Mouse (Mus musculus): ENCODE results near the gene Pxylp1. TPM values are rescaled to one million over a fixed set of nuclear protein-coding genes. Genes with fewer than 3 reads are reported as not detected.

Gene Pxylp1
- polyA plus RNA-seq, 1 experiment, result 7.5 TPM

DNA sequence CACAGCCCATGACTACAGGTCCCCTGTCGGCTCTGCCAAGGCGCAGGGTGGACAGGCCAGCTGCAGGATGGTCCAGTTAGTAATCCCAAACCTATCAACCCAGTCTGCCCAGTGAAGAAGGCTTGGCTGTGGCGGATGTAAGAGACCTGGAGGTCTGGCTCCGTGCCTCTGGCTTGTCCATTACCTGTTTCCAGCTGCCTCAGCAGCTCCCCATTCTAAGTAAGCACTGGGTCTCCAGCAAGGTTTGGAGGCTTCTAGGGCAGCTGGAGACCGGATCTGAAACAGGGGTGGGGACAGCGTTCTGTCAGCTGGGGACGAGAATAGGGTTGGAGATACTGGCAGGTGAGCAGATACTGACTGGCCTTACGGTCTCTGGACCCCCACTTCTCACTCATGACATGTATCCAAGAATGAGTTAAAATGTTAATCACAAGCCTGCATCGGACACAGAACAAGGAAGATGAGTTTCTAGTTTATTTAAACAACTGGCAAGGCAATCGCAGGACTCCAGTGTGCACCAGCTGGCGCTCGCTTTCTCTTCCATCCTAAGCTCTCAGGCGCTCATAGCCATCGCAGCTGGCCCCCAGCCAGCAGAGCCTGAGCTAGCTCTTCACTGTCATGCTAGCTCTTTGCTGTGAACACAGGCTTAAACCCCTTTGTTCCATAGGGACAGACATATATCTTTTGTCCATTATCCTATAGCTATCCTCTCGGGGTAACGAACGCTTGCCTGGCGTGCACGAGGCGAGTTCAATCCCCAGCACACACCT is 9.8 kb downstream of the Pxylp1 start:
- TF ChIP-seq CTCF (IDR thresholded peaks at IDR 0.05; ENCODE audit: control insufficient read depth, insufficient read depth, insufficient read length) (no peak), MAX (IDR thresholded peaks at IDR 0.05) (no peak), MYOD1 (IDR thresholded peaks at IDR 0.05; ENCODE audit: control insufficient read depth, insufficient read length, low read depth) (no peak), FOSL1 (IDR thresholded peaks at IDR 0.05; ENCODE audit: insufficient read depth, low read length, poor library complexity, severe bottlenecking) (no peak), MYOG (IDR thresholded peaks at IDR 0.05; ENCODE audit: control insufficient read depth, extremely low read depth, insufficient read length) (no peak), USF1 (IDR thresholded peaks at IDR 0.05; ENCODE audit: low read depth) (no peak)
- H3ac ChIP-seq (ENCODE audit: control insufficient read depth, insufficient read length, low read depth), result no peak overlapping the region

DNA sequence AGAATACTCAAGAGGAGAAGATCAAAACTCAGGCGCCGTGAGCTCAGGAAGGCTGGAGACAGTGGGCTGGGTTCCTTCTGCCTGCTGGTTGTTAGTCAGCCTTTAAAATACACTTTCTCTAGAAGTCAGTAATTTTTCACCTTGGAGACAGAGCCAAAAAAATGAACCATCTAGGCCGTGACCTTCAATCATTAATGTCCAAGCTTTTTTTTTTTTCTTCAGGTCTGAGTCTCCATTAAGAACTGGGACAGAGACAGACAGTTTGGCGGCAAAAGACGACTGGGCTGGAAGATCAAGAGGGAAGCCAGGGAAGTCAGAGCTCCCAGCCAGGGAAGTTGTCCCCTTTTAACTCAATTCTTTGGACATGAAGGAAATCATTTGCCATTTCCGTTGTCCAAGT is 10.6 kb downstream of the Pxylp1 start:
- H3K79me3 ChIP-seq (ENCODE audit: low read depth), result no peaks in the 10 kb centered on the region
- H3K79me2 ChIP-seq (ENCODE audit: control insufficient read depth, insufficient read depth), result no peaks in the 10 kb centered on the region
- H3ac ChIP-seq (ENCODE audit: control insufficient read depth, insufficient read length, low read depth), result no peak overlapping the region
- TF ChIP-seq MYOD1 (IDR thresholded peaks at IDR 0.05; ENCODE audit: control insufficient read depth, insufficient read length, low read depth) (no peak), MAX (IDR thresholded peaks at IDR 0.05) (no peak), CEBPB (IDR thresholded peaks at IDR 0.05; ENCODE audit: low read depth) (no peak)
- no peak overlapping the region for H3K4me3 ChIP-seq (ENCODE audit: insufficient read depth, poor library complexity, severe bottlenecking)
- no peaks in the 10 kb centered on the region for H3K36me3 ChIP-seq (ENCODE audit: control insufficient read depth, insufficient read depth)
- H3K27me3 ChIP-seq (ENCODE audit: control insufficient read depth, insufficient read depth, insufficient read length), result no peaks in the 10 kb centered on the region

More for the DNA sequence above, 9.8 kb downstream of the Pxylp1 start:
- Histone ChIP-seq H3K36me3 (ENCODE audit: control insufficient read depth, insufficient read depth) (no peaks in the 10 kb centered on the region), H3K4me3 (ENCODE audit: insufficient read depth, poor library complexity, severe bottlenecking) (no peak overlapping the region), H3K79me2 (ENCODE audit: control insufficient read depth, insufficient read depth) (no peaks in the 10 kb centered on the region), H3K27me3 (ENCODE audit: control insufficient read depth, insufficient read depth, insufficient read length) (no peaks in the 10 kb centered on the region), H3K79me3 (ENCODE audit: low read depth) (no peaks in the 10 kb centered on the region)

DNA sequence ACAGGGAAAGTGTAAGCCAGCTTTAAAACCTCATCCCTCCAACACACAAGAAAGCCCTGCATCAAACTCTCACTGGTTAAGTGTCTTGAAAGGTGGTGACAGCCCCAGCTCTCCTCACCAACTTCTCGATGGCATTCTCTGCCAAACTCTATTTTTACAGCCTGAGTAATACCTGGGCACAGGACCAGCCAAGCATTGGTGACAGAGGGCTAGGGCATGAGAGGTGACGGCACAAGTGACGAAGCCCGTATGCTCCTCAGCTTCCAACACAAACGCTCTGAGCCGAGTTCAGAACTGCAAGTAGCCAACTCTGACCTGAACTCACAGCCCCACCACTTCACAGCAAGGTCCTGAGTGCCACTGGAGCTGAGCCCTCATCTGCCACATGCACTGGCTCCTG is 13.4 kb downstream of the Pxylp1 start:
- TF ChIP-seq FOSL1 (IDR thresholded peaks at IDR 0.05; ENCODE audit: insufficient read depth, low read length, poor library complexity, severe bottlenecking) (no peak), USF1 (IDR thresholded peaks at IDR 0.05; ENCODE audit: low read depth) (no peak), CEBPB (IDR thresholded peaks at IDR 0.05; ENCODE audit: low read depth) (no peak), MYOG (IDR thresholded peaks at IDR 0.05; ENCODE audit: control insufficient read depth, extremely low read depth, insufficient read length) (no peak), CTCF (IDR thresholded peaks at IDR 0.05; ENCODE audit: control insufficient read depth, insufficient read depth, insufficient read length) (no peak)
- H3K4me3 ChIP-seq (ENCODE audit: insufficient read depth, poor library complexity, severe bottlenecking), result no peak overlapping the region
- no peaks in the 10 kb centered on the region for H3K79me2 ChIP-seq (ENCODE audit: control insufficient read depth, insufficient read depth)
- no peaks in the 10 kb centered on the region for H3K36me3 ChIP-seq (ENCODE audit: control insufficient read depth, insufficient read depth)
- no peaks in the 10 kb centered on the region for H3K27me3 ChIP-seq (ENCODE audit: control insufficient read depth, insufficient read depth, insufficient read length)
- H3ac ChIP-seq (ENCODE audit: control insufficient read depth, insufficient read length, low read depth), result no peak overlapping the region
- H3K79me3 ChIP-seq (ENCODE audit: low read depth), result no peaks in the 10 kb centered on the region

DNA sequence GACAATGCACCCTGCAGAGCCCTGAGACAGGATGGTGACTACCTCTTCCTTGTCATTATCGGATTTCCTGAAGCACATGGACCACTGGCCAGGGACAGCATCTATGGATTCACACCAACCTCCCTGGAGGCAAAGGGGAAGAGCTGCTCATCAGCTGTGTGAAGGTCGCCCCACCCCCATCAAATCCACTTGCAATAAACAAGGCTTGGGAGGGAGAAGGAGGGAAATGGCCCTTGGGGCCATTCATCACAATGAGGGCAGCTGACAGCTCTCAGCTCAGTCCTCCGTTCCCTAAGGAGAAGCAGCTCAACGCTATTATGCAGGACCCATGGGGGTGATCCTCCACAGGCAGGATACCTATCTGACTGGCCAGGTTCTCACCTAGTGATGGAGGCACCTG is 14.0 kb downstream of the Pxylp1 start:
- H3K79me2 ChIP-seq (ENCODE audit: control insufficient read depth, insufficient read depth), result no peaks in the 10 kb centered on the region
- H3K27me3 ChIP-seq (ENCODE audit: control insufficient read depth, insufficient read depth, insufficient read length), result no peaks in the 10 kb centered on the region
- H3K36me3 ChIP-seq (ENCODE audit: control insufficient read depth, insufficient read depth), result no peaks in the 10 kb centered on the region
- no peaks in the 10 kb centered on the region for H3K79me3 ChIP-seq (ENCODE audit: low read depth)
- no peak overlapping the region for H3K4me3 ChIP-seq (ENCODE audit: insufficient read depth, poor library complexity, severe bottlenecking)
- no peak overlapping the region for H3ac ChIP-seq (ENCODE audit: control insufficient read depth, insufficient read length, low read depth)
- TF ChIP-seq MAX (IDR thresholded peaks at IDR 0.05), result no peak
- TF ChIP-seq CEBPB (IDR thresholded peaks at IDR 0.05; ENCODE audit: low read depth), result no peak
- no peak for TF ChIP-seq CTCF (IDR thresholded peaks at IDR 0.05; ENCODE audit: control insufficient read depth, insufficient read depth, insufficient read length)
- no peak for TF ChIP-seq MYOD1 (IDR thresholded peaks at IDR 0.05; ENCODE audit: control insufficient read depth, insufficient read length, low read depth)

DNA sequence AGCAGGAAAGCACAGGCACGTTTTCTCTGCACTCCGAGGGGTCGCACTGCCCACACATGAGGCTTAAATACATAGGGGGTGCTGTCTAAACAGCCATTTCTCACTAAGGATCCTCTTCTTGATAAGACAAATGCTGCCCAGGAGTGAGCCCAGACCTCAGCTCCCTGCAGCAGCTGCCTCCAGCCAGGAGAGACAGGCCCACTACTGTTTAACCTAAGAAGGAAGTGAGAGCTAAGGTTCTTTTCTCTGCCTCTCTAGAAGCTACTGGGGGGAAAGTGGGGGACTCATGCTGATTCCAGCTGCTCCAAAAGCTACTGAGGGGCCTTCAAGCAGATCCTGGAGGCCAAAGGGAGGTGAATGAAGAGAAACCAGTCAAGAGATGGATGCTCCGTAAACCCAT is 16.8 kb downstream of the Pxylp1 start:
- TF ChIP-seq USF1 (IDR thresholded peaks at IDR 0.05; ENCODE audit: low read depth), result no peak
- TF ChIP-seq FOSL1 (IDR thresholded peaks at IDR 0.05; ENCODE audit: insufficient read depth, low read length, poor library complexity, severe bottlenecking), result no peak
- TF ChIP-seq CEBPB (IDR thresholded peaks at IDR 0.05; ENCODE audit: low read depth), result no peak
- no peak for TF ChIP-seq CTCF (IDR thresholded peaks at IDR 0.05; ENCODE audit: control insufficient read depth, insufficient read depth, insufficient read length)
- no peak for TF ChIP-seq MYOG (IDR thresholded peaks at IDR 0.05; ENCODE audit: control insufficient read depth, extremely low read depth, insufficient read length)
- no peak for TF ChIP-seq MYOD1 (IDR thresholded peaks at IDR 0.05; ENCODE audit: control insufficient read depth, insufficient read length, low read depth)
- TF ChIP-seq MAX (IDR thresholded peaks at IDR 0.05), result no peak
- H3ac ChIP-seq (ENCODE audit: control insufficient read depth, insufficient read length, low read depth), result no peak overlapping the region
- no peaks in the 10 kb centered on the region for H3K36me3 ChIP-seq (ENCODE audit: control insufficient read depth, insufficient read depth)
- H3K27me3 ChIP-seq (ENCODE audit: control insufficient read depth, insufficient read depth, insufficient read length), result no peaks in the 10 kb centered on the region
- H3K79me3 ChIP-seq (ENCODE audit: low read depth), result no peaks in the 10 kb centered on the region
- no peak overlapping the region for H3K4me3 ChIP-seq (ENCODE audit: insufficient read depth, poor library complexity, severe bottlenecking)
- no peaks in the 10 kb centered on the region for H3K79me2 ChIP-seq (ENCODE audit: control insufficient read depth, insufficient read depth)

DNA sequence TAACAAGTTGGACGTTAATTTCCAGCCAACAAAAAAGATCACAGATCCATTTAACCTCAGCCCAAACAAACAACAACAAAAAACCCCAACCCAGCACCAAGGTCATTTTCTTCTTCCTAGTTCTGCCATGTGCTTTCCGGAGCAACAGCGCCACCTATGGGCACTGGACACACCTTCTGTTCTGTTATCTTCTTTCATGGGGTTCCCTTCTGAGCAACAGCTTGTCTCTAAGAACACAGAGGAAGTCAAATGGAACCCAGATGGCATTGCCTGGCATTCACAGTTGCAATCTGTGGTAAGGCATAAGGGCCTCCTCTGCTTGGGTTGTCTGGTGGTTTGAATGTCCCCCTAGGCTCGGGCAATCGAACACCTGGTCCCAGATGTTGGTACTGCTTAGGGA is 19.4 kb downstream of the Pxylp1 start:
- no peak overlapping the region for H3ac ChIP-seq (ENCODE audit: control insufficient read depth, insufficient read length, low read depth)
- no peak overlapping the region for H3K4me3 ChIP-seq (ENCODE audit: insufficient read depth, poor library complexity, severe bottlenecking)
- no peaks in the 10 kb centered on the region for H3K27me3 ChIP-seq (ENCODE audit: control insufficient read depth, insufficient read depth, insufficient read length)
- no peaks in the 10 kb centered on the region for H3K79me2 ChIP-seq (ENCODE audit: control insufficient read depth, insufficient read depth)
- no peaks in the 10 kb centered on the region for H3K79me3 ChIP-seq (ENCODE audit: low read depth)
- no peaks in the 10 kb centered on the region for H3K36me3 ChIP-seq (ENCODE audit: control insufficient read depth, insufficient read depth)
- peak; percentile 35 for TF ChIP-seq CTCF (IDR thresholded peaks at IDR 0.05; ENCODE audit: control insufficient read depth, insufficient read depth, insufficient read length)
- no peak for TF ChIP-seq FOSL1 (IDR thresholded peaks at IDR 0.05; ENCODE audit: insufficient read depth, low read length, poor library complexity, severe bottlenecking)
- TF ChIP-seq MAX (IDR thresholded peaks at IDR 0.05), result no peak

Measured in C2C12 (cell line).